Mouse (Mus musculus) intestine, embryonic 14.5 days (tissue): ENCODE measurements at regions not wholly inside any gene's neighbourhood (a gene's known extent, or its start where the extent isn't known, plus 50 kb on each side); places are given as distances from the start of the nearest gene placed in this dataset.

Experiments
- ATAC-seq: fragments of 200-750 bp; cut with Nextera tagmentation; replicated peaks from 2 replicates; pipeline ENCODE4 v1.8.0; 2017; ENCODE audit warnings: low read depth, moderate number of reproducible peaks, moderate TSS enrichment, moderate library complexity; ENCODE audit not compliant: low FRiP score, low TSS enrichment
- DNase-seq: peaks from one replicate; pipeline ENCODE4 v3.0.0-alpha.2; 2018; ENCODE audit warnings: low spot score
- H3K27ac ChIP-seq: fragments of 300-500 bp; sonication (generic); 2 replicates; pipeline ENCODE4 v1.5.1; 2014; ENCODE audit warnings: low read depth, mild to moderate bottlenecking, control low read depth
- H3K27me3 ChIP-seq: fragments of 300-500 bp; sonication (generic); replicated peaks from 2 replicates; pipeline ENCODE4 v1.6.1; 2014; ENCODE audit warnings: low read length, control low read depth; ENCODE audit not compliant: control insufficient read depth, insufficient read depth
- H3K36me3 ChIP-seq: fragments of 300-500 bp; sonication (generic); 2 replicates; pipeline ENCODE4 v1.6.1; 2014; ENCODE audit warnings: low read length, control low read depth; ENCODE audit not compliant: control insufficient read depth, insufficient read depth
- H3K4me1 ChIP-seq: fragments of 300-500 bp; sonication (generic); replicated peaks from 2 replicates; pipeline ENCODE4 v1.6.1; 2014; ENCODE audit warnings: low read length, control low read depth, mixed read lengths; ENCODE audit not compliant: control insufficient read depth, insufficient read depth
- H3K4me2 ChIP-seq: fragments of 300-500 bp; sonication (generic); 2 replicates; pipeline ENCODE4 v1.6.1; 2014; ENCODE audit warnings: low read length
- H3K4me3 ChIP-seq: fragments of 300-500 bp; sonication (generic); 2 replicates; pipeline ENCODE4 v1.5.1; 2014; ENCODE audit warnings: low read depth, low read length, control low read depth, mixed read lengths
- H3K9ac ChIP-seq: fragments of 300-500 bp; sonication (generic); 2 replicates; pipeline ENCODE4 v1.6.1; 2014; ENCODE audit warnings: mild to moderate bottlenecking, low read length
- H3K9me3 ChIP-seq: fragments of 300-500 bp; sonication (generic); 2 replicates; pipeline ENCODE4 v1.6.1; 2016; ENCODE audit warnings: low read length, control low read depth; ENCODE audit not compliant: control insufficient read depth
- WGBS: fragments of 180-500 bp; shearing (Covaris S2); extraction: QIAGEN DNeasy Blood & Tissue Kit; methylation state at CpG from one replicate; pipeline ENCODE4 v1.1.7; 2014; 5-methylcytosine and 5-hydroxymethylcytosine counted together

- Histone ChIP-seq H3K36me3 (no peaks in the 10 kb centered on the region), H3K4me1 (no peaks in the 10 kb centered on the region), H3K27me3 (no peaks in the 10 kb centered on the region), H3K9me3 (no peaks in the 10 kb centered on the region), H3K4me2 (no peak overlapping the region), H3K9ac (no peak overlapping the region), H3K27ac (no peak overlapping the region), H3K4me3 (no peak overlapping the region)
- 90% methylated on average over 1 of the region's 1 CpGs for WGBS
- no peak for DNase-seq
- ATAC-seq: no peak
Measured at GRCm38 (mm10) chr12:74474741-74475140, 158.5 kb upstream of the Gm11042 start.

- no peak overlapping the region for H3K27ac ChIP-seq
- H3K9me3 ChIP-seq: no peaks in the 10 kb centered on the region
- no peak overlapping the region for H3K4me3 ChIP-seq
- no peak overlapping the region for H3K9ac ChIP-seq
- no peaks in the 10 kb centered on the region for H3K27me3 ChIP-seq
- 22% methylated on average over 4 of the region's 4 CpGs for WGBS
- H3K36me3 ChIP-seq: no peaks in the 10 kb centered on the region
- DNase-seq (no peak), ATAC-seq (no peak)
- H3K4me2 ChIP-seq: no peak overlapping the region
- H3K4me1 ChIP-seq: no peaks in the 10 kb centered on the region
Measured at GRCm38 (mm10) chr12:74458521-74458920, 142.3 kb upstream of the Gm11042 start.

- Histone ChIP-seq H3K4me2 (no peak overlapping the region), H3K4me3 (no peak overlapping the region), H3K36me3 (no peaks in the 10 kb centered on the region), H3K9ac (no peak overlapping the region), H3K27ac (no peak overlapping the region), H3K9me3 (no peaks in the 10 kb centered on the region), H3K4me1 (no peaks in the 10 kb centered on the region), H3K27me3 (0 out of 2 replicates have a peak, but pooled peaks cover 2% of the 10 kb centered on the region)
- DNase-seq (no peak), ATAC-seq (no peak)
- 75% methylated on average over 4 of the region's 4 CpGs for WGBS
Measured at GRCm38 (mm10) chr12:74452375-74453090, 136.3 kb upstream of the Gm11042 start.

- 83% methylated on average over 4 of the region's 4 CpGs for WGBS
- H3K27me3 ChIP-seq: 0 out of 2 replicates have a peak, but pooled peaks cover 2% of the 10 kb centered on the region
- no peaks in the 10 kb centered on the region for H3K36me3 ChIP-seq
- no peak overlapping the region for H3K27ac ChIP-seq
- H3K9me3 ChIP-seq: no peaks in the 10 kb centered on the region
- H3K4me3 ChIP-seq: no peak overlapping the region
- H3K4me2 ChIP-seq: no peak overlapping the region
- DNase-seq (no peak), ATAC-seq (no peak)
- H3K9ac ChIP-seq: no peak overlapping the region
- no peaks in the 10 kb centered on the region for H3K4me1 ChIP-seq
Measured at GRCm38 (mm10) chr12:74448248-74448647, 132.1 kb upstream of the Gm11042 start.

- DNase-seq (no peak), ATAC-seq (no peak)
- H3K27me3 ChIP-seq: no peaks in the 10 kb centered on the region
- no peak overlapping the region for H3K27ac ChIP-seq
- no peak overlapping the region for H3K4me2 ChIP-seq
- H3K4me1 ChIP-seq: no peaks in the 10 kb centered on the region
- WGBS: 79% methylated on average over 4 of the region's 4 CpGs
- H3K9me3 ChIP-seq: no peaks in the 10 kb centered on the region
- H3K4me3 ChIP-seq: no peak overlapping the region
- H3K36me3 ChIP-seq: no peaks in the 10 kb centered on the region
- H3K9ac ChIP-seq: no peak overlapping the region
Measured at GRCm38 (mm10) chr12:74434874-74435273, 118.7 kb upstream of the Gm11042 start.

GRCm38 (mm10) chr12:74414738-74415137, 98.5 kb upstream of the Gm11042 start:
- Histone ChIP-seq H3K4me1 (no peaks in the 10 kb centered on the region), H3K9me3 (no peaks in the 10 kb centered on the region), H3K9ac (no peak overlapping the region), H3K36me3 (no peaks in the 10 kb centered on the region), H3K4me2 (no peak overlapping the region), H3K4me3 (no peak overlapping the region), H3K27me3 (no peaks in the 10 kb centered on the region), H3K27ac (no peak overlapping the region)
- 78% methylated on average over 2 of the region's 2 CpGs for WGBS
- no peak for DNase-seq
- no peak for ATAC-seq

GRCm38 (mm10) chr12:74410511-74410910, 94.3 kb upstream of the Gm11042 start:
- no peak overlapping the region for H3K4me2 ChIP-seq
- H3K9ac ChIP-seq: no peak overlapping the region
- no peaks in the 10 kb centered on the region for H3K9me3 ChIP-seq
- no peaks in the 10 kb centered on the region for H3K36me3 ChIP-seq
- no peak for ATAC-seq
- H3K27ac ChIP-seq: no peak overlapping the region
- no peaks in the 10 kb centered on the region for H3K4me1 ChIP-seq
- no peak for DNase-seq
- H3K27me3 ChIP-seq: no peaks in the 10 kb centered on the region
- WGBS: 84% methylated on average over 2 of the region's 2 CpGs
- H3K4me3 ChIP-seq: no peak overlapping the region

GRCm38 (mm10) chr12:74407591-74408095, 91.4 kb upstream of the Gm11042 start:
- no peaks in the 10 kb centered on the region for H3K36me3 ChIP-seq
- no peak overlapping the region for H3K27ac ChIP-seq
- 77% methylated on average over 3 of the region's 3 CpGs for WGBS
- no peak overlapping the region for H3K9ac ChIP-seq
- no peak overlapping the region for H3K4me2 ChIP-seq
- no peaks in the 10 kb centered on the region for H3K9me3 ChIP-seq
- no peaks in the 10 kb centered on the region for H3K27me3 ChIP-seq
- DNase-seq (no peak), ATAC-seq (no peak)
- no peak overlapping the region for H3K4me3 ChIP-seq
- H3K4me1 ChIP-seq: no peaks in the 10 kb centered on the region

GRCm38 (mm10) chr12:74389811-74390210, 73.6 kb upstream of the Gm11042 start:
- H3K4me3 ChIP-seq: no peak overlapping the region
- H3K4me2 ChIP-seq: no peak overlapping the region
- no peak for ATAC-seq
- no peak overlapping the region for H3K9ac ChIP-seq
- no peak for DNase-seq
- WGBS: 77% methylated on average over 6 of the region's 6 CpGs
- no peaks in the 10 kb centered on the region for H3K27me3 ChIP-seq
- no peaks in the 10 kb centered on the region for H3K4me1 ChIP-seq
- H3K27ac ChIP-seq: no peak overlapping the region
- H3K36me3 ChIP-seq: no peaks in the 10 kb centered on the region
- no peaks in the 10 kb centered on the region for H3K9me3 ChIP-seq
